Mouse (Mus musculus) inflammation-experienced regulatory T-cells, adult 6 months (primary cell): ENCODE results near the gene Myh11. TPM values are rescaled to one million over a fixed set of nuclear protein-coding genes. Genes with fewer than 3 reads are reported as not detected.
"Not testable (repeated sequence)": the region's sequence is repeated elsewhere in the genome, so short reads cannot be mapped to it uniquely, and the experiment has no call there.

ENCODE experiments used
- ATAC-seq: one replicate; pipeline ENCODE4 v1.8.0; 2017
- polyA plus RNA-seq, 3 experiments: library from polyadenylated mRNA; unstranded; fragments of 100-300 nt; shearing (Covaris generic); gene quantifications; one replicate each; pipeline ENCODE4 v1.2.1; 2017

Gene Myh11
- polyA plus RNA-seq, 3 experiments from 2014 or later = 0.10 TPM; not detected in 2

DNA sequence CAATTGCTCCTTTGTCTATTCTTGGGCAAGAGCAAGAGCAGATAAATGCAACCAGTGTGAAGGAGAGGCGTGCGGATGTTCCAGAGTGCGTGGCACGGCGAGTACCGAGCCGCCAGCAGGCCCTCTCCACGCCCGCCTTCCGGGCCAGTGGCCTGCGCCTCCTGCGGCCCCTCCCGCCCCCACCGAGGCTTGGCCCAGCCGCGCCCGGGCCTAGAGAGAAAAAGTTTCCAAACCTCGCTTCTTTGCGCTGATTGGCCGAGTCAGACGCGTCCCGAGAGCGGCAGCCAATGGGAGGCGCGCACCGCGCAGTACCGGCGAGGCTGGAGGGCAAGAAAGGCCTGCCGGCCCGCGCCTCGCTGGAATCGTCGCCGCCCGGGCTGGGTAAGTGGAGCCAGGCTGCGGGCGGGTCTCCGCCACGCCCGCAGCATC, 128.2 kb downstream of the Myh11 start, which contains the start of the genes Nde1 and Marf1:
Gene Nde1 (plus strand): TSS at position 288 of the 429 bp plus-strand sequence.
Gene Marf1 (minus strand): TSS at position 364 of the 429 bp plus-strand sequence.
- peak; percentile 71 for ATAC-seq

DNA sequence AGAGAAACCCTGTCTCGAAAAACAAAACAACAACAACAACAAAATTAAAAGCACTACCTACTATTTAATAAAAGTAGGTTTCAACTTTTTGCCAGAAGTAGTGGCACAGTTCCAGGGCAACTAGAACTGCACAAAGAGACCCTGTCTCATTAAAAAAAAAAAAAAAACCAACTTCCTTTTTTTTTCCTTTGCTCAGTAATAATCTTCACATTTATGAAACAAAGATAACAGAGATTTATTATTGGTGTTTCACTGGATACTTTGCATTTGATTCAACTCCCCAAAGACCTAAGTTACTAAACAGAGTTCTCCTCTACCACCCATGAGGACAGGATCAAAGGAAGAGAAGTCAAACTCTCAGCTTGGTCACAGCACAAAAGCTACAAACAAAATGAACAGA, 130.2 kb downstream of the Myh11 start:
- ATAC-seq = no peak

- ATAC-seq = peak; percentile 43
Observed at GRCm38 (mm10) chr16:14159746-14160131, 131.4 kb downstream of the Myh11 start.

DNA sequence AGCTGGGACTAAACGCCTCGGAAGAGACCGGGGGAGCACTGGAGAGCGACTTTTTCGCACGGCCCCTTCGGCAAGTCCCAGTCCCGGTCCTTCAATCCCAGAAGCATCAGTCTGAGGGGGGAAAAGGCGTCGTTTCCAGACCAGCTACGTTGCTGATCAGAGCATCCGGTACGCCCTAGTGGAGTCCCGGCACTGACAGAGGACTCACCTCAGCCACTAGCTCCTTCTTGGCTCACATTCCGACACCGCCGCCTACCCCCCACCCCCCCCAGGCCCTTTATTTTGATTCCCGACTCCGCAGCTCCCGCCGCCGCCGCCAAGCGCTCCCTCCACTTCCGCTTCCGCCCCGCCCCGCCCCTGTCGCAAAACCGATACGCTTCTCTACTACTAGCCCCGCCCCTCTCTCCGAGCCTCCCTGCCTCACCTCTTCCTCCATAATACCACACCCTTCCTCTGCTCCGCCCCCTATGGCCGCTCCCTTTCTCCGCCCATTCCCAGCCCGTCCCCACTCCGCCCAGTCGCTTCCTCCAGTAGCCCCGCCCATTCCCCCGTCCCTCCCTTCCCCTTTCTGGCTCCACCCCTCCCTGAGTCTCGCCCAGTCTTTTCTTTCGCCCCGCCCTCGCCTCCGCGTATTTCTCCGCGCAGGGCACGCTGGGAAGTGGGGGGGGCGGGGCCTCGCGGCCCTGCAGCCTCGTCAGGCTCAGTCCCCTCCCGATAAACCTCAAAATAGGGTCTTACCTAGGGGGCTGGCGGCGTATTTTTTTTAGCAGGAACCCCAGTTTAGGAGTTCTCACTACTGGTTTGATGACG, 132.0 kb downstream of the Myh11 start:
- ATAC-seq = peak; percentile 77

DNA sequence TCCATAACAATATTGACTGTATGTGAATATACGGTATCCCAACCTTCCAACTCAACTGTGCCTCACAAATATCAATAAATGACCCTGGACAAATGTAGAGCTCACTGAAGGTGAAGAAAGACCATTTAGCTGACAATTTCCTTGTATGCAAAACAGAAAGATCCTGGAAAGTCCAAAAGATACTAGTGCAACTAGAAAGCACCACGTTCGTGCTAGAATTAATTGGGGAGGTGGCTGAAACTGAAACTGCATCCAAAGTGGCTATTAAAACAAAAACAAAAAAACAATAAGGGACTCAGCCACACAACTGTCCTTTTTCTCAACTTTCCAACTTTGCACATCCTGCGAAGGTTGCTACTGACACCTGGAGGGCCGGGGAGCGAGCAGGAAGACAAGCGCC, 132.6 kb downstream of the Myh11 start:
- ATAC-seq = no peak

- ATAC-seq = no peak
Observed at GRCm38 (mm10) chr16:14156312-14156711, 134.9 kb downstream of the Myh11 start.

DNA sequence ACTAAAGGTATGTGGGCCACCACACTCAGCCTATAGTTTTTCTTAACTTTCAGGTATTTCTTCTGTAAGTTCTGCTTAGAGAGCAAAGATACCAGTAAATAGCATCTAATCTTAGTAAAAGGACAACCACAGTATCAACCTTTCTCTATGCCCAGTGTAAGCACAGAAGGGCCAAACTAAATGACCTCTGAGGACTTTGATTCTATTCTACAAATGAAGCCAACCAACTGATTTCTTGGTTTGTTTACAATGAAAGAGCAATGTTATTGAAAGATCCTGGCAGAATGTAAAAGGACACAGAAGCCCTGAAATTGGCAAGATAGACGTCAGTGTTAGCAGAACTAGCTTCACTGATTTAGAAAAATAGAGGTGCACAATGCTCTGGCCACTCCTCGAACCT, 135.5 kb downstream of the Myh11 start:
- not testable (repeated sequence) for ATAC-seq

DNA sequence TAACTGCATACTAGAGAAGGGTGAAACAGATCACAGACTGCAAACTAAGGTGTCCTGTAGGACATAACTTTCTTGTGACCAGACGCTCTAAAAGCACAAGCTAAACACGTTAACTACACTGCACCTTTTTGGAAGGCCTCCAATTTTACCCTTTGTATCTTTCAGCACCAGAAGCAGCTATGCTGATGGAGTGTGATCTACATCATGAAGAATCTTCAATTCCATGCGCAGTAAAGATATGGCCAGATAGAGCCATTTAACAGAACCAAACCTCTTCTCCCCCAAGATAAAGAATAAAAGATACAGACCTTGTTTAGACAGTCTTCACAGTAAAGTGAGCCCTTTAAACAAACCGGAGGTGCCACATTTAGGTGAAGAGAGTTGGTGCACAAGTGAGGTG, 139.5 kb downstream of the Myh11 start:
- no peak for ATAC-seq

GRCm38 (mm10) chr16:14147712-14148111, 143.5 kb downstream of the Myh11 start:
- ATAC-seq = no peak

Other genes with a start within 250 kb of the Myh11 start
- gene Nde1, start 128.1 kb downstream of the Myh11 start, polyA plus RNA-seq = 100 to 1,000 TPM in 1 of 3 experiments, 10 to 100 TPM in 2; 88.3 to 134 (median 98.5) TPM
- 10 to 100 TPM; 31.1 to 35.7 (median 32.0) TPM for gene Marf1, start 128.0 kb downstream of the Myh11 start, polyA plus RNA-seq
- gene Fopnl, start 26.0 kb upstream of the Myh11 start, polyA plus RNA-seq = 100 to 1,000 TPM; 113 to 129 (median 117) TPM
- gene Abcc1, start 70.2 kb upstream of the Myh11 start, polyA plus RNA-seq = 10 to 100 TPM; 18.5 to 34.1 (median 25.9) TPM